8 mouse cellular contexts compared by ENCODE assay signal in genomic region chr4:138215671-138216199, GRCm38 (mm10). TPM values are rescaled to one million over a fixed set of nuclear protein-coding genes. Genes with fewer than 3 reads are reported as not detected.
DNase-seq lines count a peak whose midpoint lies in the region; ATAC-seq and TF ChIP-seq lines count a peak whose summit lies in the region.

No protein-coding gene starts in this region.

- WGBS in forebrain, embryonic 16.5 days: 44% methylated on average over 13 of the region's 13 CpGs
- 46% methylated on average over 13 of the region's 13 CpGs for WGBS in liver, postnatal 0 days (ENCODE audit: insufficient replicate concordance)
- 44% methylated on average over 13 of the region's 13 CpGs for WGBS in stomach, embryonic 14.5 days

- no peak for TF ChIP-seq CTCF in C2C12 (IDR thresholded peaks at IDR 0.05; ENCODE audit: control insufficient read depth, insufficient read depth, insufficient read length)
- no peak for TF ChIP-seq CTCF in liver, postnatal 0 days (IDR thresholded peaks at IDR 0.05; ENCODE audit: low read depth)

- peak overlapping the region; percentile 78 for H3K4me3 ChIP-seq in C2C12 (ENCODE audit: insufficient read depth, poor library complexity, severe bottlenecking)
- peak overlapping the region; percentile 96 for H3K4me3 ChIP-seq in forebrain, embryonic 16.5 days (replicated peaks; ENCODE audit: low read length)
- H3K4me3 ChIP-seq in liver, postnatal 0 days (ENCODE audit: low read depth, low read length): peak overlapping the region; percentile 97
- peak overlapping the region; percentile 91 for H3K4me3 ChIP-seq in stomach, embryonic 14.5 days (ENCODE audit: low read depth, low read length)

- peaks cover 43% of the 10 kb centered on the region for H3K79me2 ChIP-seq in C2C12 (ENCODE audit: control insufficient read depth, insufficient read depth)

- H3K79me3 ChIP-seq in C2C12 (ENCODE audit: low read depth): peaks cover 35% of the 10 kb centered on the region

- H3K27ac ChIP-seq in forebrain, embryonic 16.5 days (ENCODE audit: low read length): peak overlapping the region; percentile 99
- H3K27ac ChIP-seq in liver, postnatal 0 days (ENCODE audit: low read depth): peak overlapping the region; percentile 99
- H3K27ac ChIP-seq in stomach, embryonic 14.5 days (ENCODE audit: low read length): peak overlapping the region; percentile 99

- peak overlapping the region; percentile 81 for H3K4me2 ChIP-seq in forebrain, embryonic 16.5 days (ENCODE audit: low read length)
- peak overlapping the region; percentile 76 for H3K4me2 ChIP-seq in liver, postnatal 0 days (ENCODE audit: low read depth, low read length)
- H3K4me2 ChIP-seq in stomach, embryonic 14.5 days (replicated peaks; ENCODE audit: low read depth, low read length): peak overlapping the region; percentile 42

- peak; percentile 4; the same call in 1 of the 2 replicates for ATAC-seq in frontal cortex, adult (ENCODE audit: low TSS enrichment)
- ATAC-seq in forebrain, embryonic 16.5 days: no peak
- ATAC-seq in liver, postnatal 0 days: no peak
- ATAC-seq in stomach, embryonic 14.5 days (ENCODE audit: insufficient number of reproducible peaks, insufficient read depth, low FRiP score, low read depth): no peak

- peak overlapping the region; percentile 99 for H3K9ac ChIP-seq in forebrain, embryonic 16.5 days (replicated peaks; ENCODE audit: low read depth, low read length)
- H3K9ac ChIP-seq in liver, postnatal 0 days (replicated peaks): peak overlapping the region; percentile 99
- H3K9ac ChIP-seq in stomach, embryonic 14.5 days (replicated peaks; ENCODE audit: low read depth, low read length): peak overlapping the region; percentile 90

- no peaks in the 10 kb centered on the region for H3K27me3 ChIP-seq in C2C12 (ENCODE audit: control insufficient read depth, insufficient read depth, insufficient read length)
- no peaks in the 10 kb centered on the region for H3K27me3 ChIP-seq in forebrain, embryonic 16.5 days (replicated peaks; ENCODE audit: control insufficient read depth, insufficient read depth, low read length)
- H3K27me3 ChIP-seq in liver, postnatal 0 days (ENCODE audit: insufficient read depth, low read length): no peaks in the 10 kb centered on the region
- no peaks in the 10 kb centered on the region for H3K27me3 ChIP-seq in stomach, embryonic 14.5 days (ENCODE audit: control insufficient read depth, insufficient read depth, low read length)

- TF ChIP-seq EP300 in liver, postnatal 0 days (IDR thresholded peaks at IDR 0.05; ENCODE audit: low read depth): no peak

- H3K36me3 ChIP-seq in C2C12 (ENCODE audit: control insufficient read depth, insufficient read depth): peaks cover 21% of the 10 kb centered on the region
- H3K36me3 ChIP-seq in forebrain, embryonic 16.5 days (ENCODE audit: control insufficient read depth, insufficient read depth): no peaks in the 10 kb centered on the region
- H3K36me3 ChIP-seq in liver, postnatal 0 days (replicated peaks; ENCODE audit: insufficient read depth, low read length): no peaks in the 10 kb centered on the region
- H3K36me3 ChIP-seq in stomach, embryonic 14.5 days (ENCODE audit: control insufficient read depth, insufficient read depth, low read length): no peaks in the 10 kb centered on the region; the same call in 1 of the 2 replicates

- H3K9me3 ChIP-seq in forebrain, embryonic 16.5 days (ENCODE audit: control insufficient read depth, low read length): no peaks in the 10 kb centered on the region
- no peaks in the 10 kb centered on the region for H3K9me3 ChIP-seq in liver, postnatal 0 days (ENCODE audit: low read length)
- H3K9me3 ChIP-seq in stomach, embryonic 14.5 days (ENCODE audit: control insufficient read depth, low read depth, low read length): no peaks in the 10 kb centered on the region

- DNase-seq in frontal cortex, postnatal 36 days (ENCODE audit: low spot score in 2 of 2): no peak
- DNase-seq in liver, postnatal 0 days: no peak
- no peak for DNase-seq in adrenal gland, postnatal 10 days
- no peak for DNase-seq in urinary bladder, adult 18-20 months (ENCODE audit: low spot score in 2 of 2)

- peak overlapping the region; percentile 76 for H3ac ChIP-seq in C2C12 (ENCODE audit: control insufficient read depth, insufficient read length, low read depth)

- H3K4me1 ChIP-seq in forebrain, embryonic 16.5 days (replicated peaks; ENCODE audit: control insufficient read depth, insufficient read depth, low read length): peaks cover 28% of the 10 kb centered on the region
- H3K4me1 ChIP-seq in liver, postnatal 0 days (ENCODE audit: insufficient read depth): peaks cover 31% of the 10 kb centered on the region
- peaks cover 33% of the 10 kb centered on the region for H3K4me1 ChIP-seq in stomach, embryonic 14.5 days (ENCODE audit: control insufficient read depth, insufficient read depth, low read length)

TF ChIP-seq in C2C12, 6 proteins besides CTCF, POLR2A, EP300 and RAD21:
- TF ChIP-seq USF1 (IDR thresholded peaks at IDR 0.05; ENCODE audit: low read depth): no peak
- no peak for TF ChIP-seq MAX (IDR thresholded peaks at IDR 0.05)
- TF ChIP-seq MYOD1 (IDR thresholded peaks at IDR 0.05; ENCODE audit: control insufficient read depth, insufficient read length, low read depth): no peak
- TF ChIP-seq MYOG (IDR thresholded peaks at IDR 0.05; ENCODE audit: control insufficient read depth, extremely low read depth, insufficient read length): no peak
- no peak for TF ChIP-seq FOSL1 (IDR thresholded peaks at IDR 0.05; ENCODE audit: insufficient read depth, low read length, poor library complexity, severe bottlenecking)
- no peak for TF ChIP-seq CEBPB (IDR thresholded peaks at IDR 0.05; ENCODE audit: low read depth)

RNA-seq across cellular contexts. Expression of gene Hp1bp3, which starts 0.4 kb away (rescaled TPM):
- polyA plus RNA-seq in C2C12 (2012; fragmentation: generic; extraction: Trizol): 54.3 TPM
- 233 and 263 TPM in 2 replicates for polyA plus RNA-seq in forebrain, embryonic 16.5 days (2015; fragmentation: Nextera tagmentation; extraction: Ambion mirVana)
- 35.1 and 43.6 TPM in 2 replicates for polyA plus RNA-seq in liver, postnatal 0 days (2015; fragmentation: Nextera tagmentation; extraction: Ambion mirVana)
- polyA plus RNA-seq in stomach, embryonic 14.5 days (2014; fragmentation: Nextera tagmentation; extraction: Ambion mirVana): 192 and 196 TPM in 2 replicates
- total RNA-seq in adrenal gland, postnatal 10 days (2021): 100 to 1,000 TPM; 153 to 170 TPM

RNA-seq across cellular contexts. Expression of gene Sh2d5, which starts 34.5 kb away (rescaled TPM):
- polyA plus RNA-seq in C2C12 (2012; fragmentation: generic; extraction: Trizol): 0.15 TPM
- 6.1 and 9.8 TPM in 2 replicates for polyA plus RNA-seq in forebrain, embryonic 16.5 days (2015; fragmentation: Nextera tagmentation; extraction: Ambion mirVana)
- polyA plus RNA-seq in liver, postnatal 0 days (2015; fragmentation: Nextera tagmentation; extraction: Ambion mirVana): 0.40 and 0.51 TPM in 2 replicates
- polyA plus RNA-seq in stomach, embryonic 14.5 days (2014; fragmentation: Nextera tagmentation; extraction: Ambion mirVana): 0.41 and 0.48 TPM in 2 replicates
- 1 to 10 TPM; 1.2 to 1.6 TPM for total RNA-seq in adrenal gland, postnatal 10 days (2021)

RNA-seq across cellular contexts. Expression of gene Kif17, which starts 34.5 kb away (rescaled TPM):
- 0.02 TPM for polyA plus RNA-seq in C2C12 (2012; fragmentation: generic; extraction: Trizol)
- 0.98 and 2.2 TPM in 2 replicates for polyA plus RNA-seq in forebrain, embryonic 16.5 days (2015; fragmentation: Nextera tagmentation; extraction: Ambion mirVana)
- polyA plus RNA-seq in liver, postnatal 0 days (2015; fragmentation: Nextera tagmentation; extraction: Ambion mirVana): 0.07 and 0.08 TPM in 2 replicates
- 0.98 and 1.5 TPM in 2 replicates for polyA plus RNA-seq in stomach, embryonic 14.5 days (2014; fragmentation: Nextera tagmentation; extraction: Ambion mirVana)
- 1 to 10 TPM; 3.1 to 3.5 TPM for total RNA-seq in adrenal gland, postnatal 10 days (2021)
